Mouse (Mus musculus): Measurements from ENCODE around the gene Hlcs. TPM values are rescaled to one million over a fixed set of nuclear protein-coding genes. Genes with fewer than 3 reads are reported as not detected.

Hlcs gene
- polyA plus RNA-seq, 1 experiment from 2014 or later: 8.9 TPM

DNA sequence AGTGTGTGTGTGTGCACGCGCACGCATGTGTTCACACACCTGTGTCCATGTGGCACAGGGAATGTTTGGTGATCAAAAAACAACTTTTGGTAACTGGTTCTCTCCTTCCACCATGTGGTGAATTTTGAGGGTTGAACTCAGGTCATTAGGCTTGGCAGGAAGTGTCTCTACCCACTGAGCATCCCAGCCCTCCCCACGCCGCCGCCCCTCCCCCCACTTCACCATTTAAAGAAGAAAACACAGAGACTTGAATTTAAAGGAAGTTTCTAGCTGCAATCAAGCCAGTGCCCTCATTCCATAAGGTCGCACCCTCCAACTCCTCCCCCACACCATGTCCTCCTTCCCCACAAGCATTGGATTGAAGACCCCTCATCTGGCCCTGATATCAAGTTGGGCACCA is 74.2 kb downstream of the Hlcs start:
- no peaks in the 10 kb centered on the region for H3K36me3 ChIP-seq (ENCODE audit: insufficient read depth, low read length)
- no peaks in the 10 kb centered on the region for H3K9me3 ChIP-seq (ENCODE audit: low read length)
- H3K27ac ChIP-seq (ENCODE audit: low read length): no peak overlapping the region
- H3K4me2 ChIP-seq (replicated peaks; ENCODE audit: low read depth, low read length): no peak overlapping the region
- 91% methylated on average over 7 of the region's 7 CpGs for WGBS
- no peak overlapping the region for H3K9ac ChIP-seq (replicated peaks; ENCODE audit: low read length)
- no peaks in the 10 kb centered on the region for H3K27me3 ChIP-seq (ENCODE audit: insufficient read depth, low read length)
- ATAC-seq (ENCODE audit: low FRiP score, low TSS enrichment): no peak
- no peak overlapping the region for H3K4me3 ChIP-seq (ENCODE audit: low read length)
- H3K4me1 ChIP-seq (ENCODE audit: insufficient read depth, low read length): 0 out of 2 replicates have a peak, but pooled peaks cover 1% of the 10 kb centered on the region

- Histone ChIP-seq H3K9me3 (ENCODE audit: low read length) (no peaks in the 10 kb centered on the region), H3K9ac (replicated peaks; ENCODE audit: low read length) (no peak overlapping the region), H3K4me1 (ENCODE audit: insufficient read depth, low read length) (0 out of 2 replicates have a peak, but pooled peaks cover 3% of the 10 kb centered on the region), H3K36me3 (ENCODE audit: insufficient read depth, low read length) (no peaks in the 10 kb centered on the region), H3K27me3 (ENCODE audit: insufficient read depth, low read length) (no peaks in the 10 kb centered on the region), H3K4me3 (ENCODE audit: low read length) (no peak overlapping the region), H3K4me2 (replicated peaks; ENCODE audit: low read depth, low read length) (no peak overlapping the region), H3K27ac (ENCODE audit: low read length) (no peak overlapping the region)
- no peak for ATAC-seq (ENCODE audit: low FRiP score, low TSS enrichment)
- 67% methylated on average over 6 of the region's 6 CpGs for WGBS
These were observed 76.3 kb downstream of the Hlcs start for GRCm38 (mm10) chr16:94237130-94237484.

- Histone ChIP-seq H3K27me3 (ENCODE audit: insufficient read depth, low read length) (no peaks in the 10 kb centered on the region), H3K4me3 (ENCODE audit: low read length) (no peak overlapping the region), H3K36me3 (ENCODE audit: insufficient read depth, low read length) (no peaks in the 10 kb centered on the region), H3K27ac (ENCODE audit: low read length) (no peak overlapping the region), H3K9ac (replicated peaks; ENCODE audit: low read length) (no peak overlapping the region), H3K9me3 (ENCODE audit: low read length) (no peaks in the 10 kb centered on the region), H3K4me2 (replicated peaks; ENCODE audit: low read depth, low read length) (no peak overlapping the region), H3K4me1 (ENCODE audit: insufficient read depth, low read length) (0 out of 2 replicates have a peak, but pooled peaks cover 3% of the 10 kb centered on the region)
- ATAC-seq (ENCODE audit: low FRiP score, low TSS enrichment): no peak
- WGBS: 77% methylated on average over 16 of the region's 16 CpGs
These were observed 76.9 kb downstream of the Hlcs start for GRCm38 (mm10) chr16:94236226-94237129.

DNA sequence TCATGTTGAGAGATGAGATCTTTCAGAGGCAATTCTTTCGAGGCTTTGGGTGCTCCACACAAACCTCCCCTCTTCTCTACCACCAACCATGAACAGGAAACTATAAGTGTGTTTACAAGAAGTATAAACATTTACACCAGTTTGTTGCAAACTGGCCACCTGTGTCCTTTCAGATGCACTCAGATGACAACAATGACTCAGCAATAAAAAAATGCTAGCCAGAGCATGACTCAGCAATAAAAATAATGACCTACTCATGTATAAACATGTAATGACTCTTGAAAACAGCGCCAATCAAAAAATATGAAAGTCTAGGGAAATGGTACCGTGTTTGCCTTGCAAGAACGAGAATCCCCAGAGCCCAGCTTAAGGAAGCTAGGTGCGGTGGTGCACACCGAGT is 77.7 kb downstream of the Hlcs start:
- Histone ChIP-seq H3K4me3 (ENCODE audit: low read length) (no peak overlapping the region), H3K27ac (ENCODE audit: low read length) (no peak overlapping the region), H3K27me3 (ENCODE audit: insufficient read depth, low read length) (no peaks in the 10 kb centered on the region), H3K4me1 (ENCODE audit: insufficient read depth, low read length) (peaks cover 6% of the 10 kb centered on the region), H3K9me3 (ENCODE audit: low read length) (no peaks in the 10 kb centered on the region), H3K9ac (replicated peaks; ENCODE audit: low read length) (no peak overlapping the region), H3K4me2 (replicated peaks; ENCODE audit: low read depth, low read length) (no peak overlapping the region), H3K36me3 (ENCODE audit: insufficient read depth, low read length) (no peaks in the 10 kb centered on the region)
- 90% methylated on average over 6 of the region's 6 CpGs for WGBS
- no peak for ATAC-seq (ENCODE audit: low FRiP score, low TSS enrichment)

DNA sequence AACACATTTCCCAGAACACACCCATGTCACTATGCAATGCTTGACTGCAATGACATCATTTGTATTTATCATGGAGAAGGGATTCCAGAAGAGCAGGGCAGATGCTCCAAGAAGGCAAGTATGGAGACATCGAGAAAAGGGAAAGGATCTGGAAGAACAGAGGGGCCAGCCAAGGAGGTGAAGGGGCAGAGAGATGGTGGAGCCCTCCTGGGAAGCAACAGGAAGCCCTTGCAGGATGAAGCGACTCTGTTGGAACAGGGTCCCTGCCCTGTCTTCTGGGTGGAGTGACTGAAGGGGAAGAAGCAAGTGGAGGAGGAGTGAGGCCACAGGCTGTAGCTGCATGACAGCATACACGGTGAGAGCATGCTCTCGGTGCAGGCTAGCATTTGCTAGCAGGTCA is 79.2 kb downstream of the Hlcs start:
- Histone ChIP-seq H3K4me2 (replicated peaks; ENCODE audit: low read depth, low read length) (no peak overlapping the region), H3K4me3 (ENCODE audit: low read length) (no peak overlapping the region)

DNA sequence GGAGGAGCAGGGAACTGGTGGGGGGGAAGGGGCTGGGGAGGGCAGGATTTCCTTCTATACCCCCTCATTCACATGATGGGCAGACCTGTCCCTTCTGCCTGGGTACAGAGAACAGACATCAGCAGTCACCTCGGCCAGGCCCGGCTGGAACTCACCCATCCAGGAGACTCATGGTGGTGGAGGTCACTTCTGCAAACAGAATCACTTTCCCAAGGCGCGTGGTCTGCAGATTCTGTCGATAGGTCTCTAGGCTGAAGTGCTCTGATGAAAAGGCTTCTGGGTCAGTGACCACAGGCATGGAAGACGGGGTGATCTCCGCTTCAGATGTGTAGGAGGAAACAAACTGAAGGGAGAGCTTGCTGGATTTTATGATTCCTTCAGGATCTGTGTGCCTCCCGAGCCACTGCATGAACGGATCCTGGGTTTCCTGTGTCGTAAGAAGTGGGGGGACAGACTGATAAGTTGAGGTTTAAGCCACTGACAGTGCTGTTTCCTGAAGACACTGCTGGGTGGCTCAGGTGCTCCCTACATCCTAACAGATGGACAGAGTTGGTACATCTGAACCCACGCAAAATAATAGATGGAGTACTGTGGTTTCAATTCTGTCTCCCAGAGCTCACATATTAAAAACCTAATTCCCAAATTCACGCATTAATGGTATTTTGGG is 82.3 kb downstream of the Hlcs start:
- no peaks in the 10 kb centered on the region for H3K27me3 ChIP-seq (ENCODE audit: insufficient read depth, low read length)
- H3K4me2 ChIP-seq (replicated peaks; ENCODE audit: low read depth, low read length): no peak overlapping the region
- H3K36me3 ChIP-seq (ENCODE audit: insufficient read depth, low read length): no peaks in the 10 kb centered on the region
- H3K9ac ChIP-seq (replicated peaks; ENCODE audit: low read length): no peak overlapping the region
- no peaks in the 10 kb centered on the region for H3K9me3 ChIP-seq (ENCODE audit: low read length)
- H3K4me3 ChIP-seq (ENCODE audit: low read length): no peak overlapping the region
- no peak overlapping the region for H3K27ac ChIP-seq (ENCODE audit: low read length)
- no peak for ATAC-seq (ENCODE audit: low FRiP score, low TSS enrichment)
- H3K4me1 ChIP-seq (ENCODE audit: insufficient read depth, low read length): peaks cover 34% of the 10 kb centered on the region
- 33% methylated on average over 12 of the region's 12 CpGs for WGBS

More for the DNA sequence above, 79.2 kb downstream of the Hlcs start:
- Histone ChIP-seq H3K9me3 (ENCODE audit: low read length) (no peaks in the 10 kb centered on the region), H3K36me3 (ENCODE audit: insufficient read depth, low read length) (no peaks in the 10 kb centered on the region), H3K9ac (replicated peaks; ENCODE audit: low read length) (no peak overlapping the region), H3K27me3 (ENCODE audit: insufficient read depth, low read length) (no peaks in the 10 kb centered on the region), H3K4me1 (ENCODE audit: insufficient read depth, low read length) (peaks cover 11% of the 10 kb centered on the region), H3K27ac (ENCODE audit: low read length) (no peak overlapping the region)
- WGBS: 66% methylated on average over 4 of the region's 4 CpGs
- ATAC-seq (ENCODE audit: low FRiP score, low TSS enrichment): no peak

DNA sequence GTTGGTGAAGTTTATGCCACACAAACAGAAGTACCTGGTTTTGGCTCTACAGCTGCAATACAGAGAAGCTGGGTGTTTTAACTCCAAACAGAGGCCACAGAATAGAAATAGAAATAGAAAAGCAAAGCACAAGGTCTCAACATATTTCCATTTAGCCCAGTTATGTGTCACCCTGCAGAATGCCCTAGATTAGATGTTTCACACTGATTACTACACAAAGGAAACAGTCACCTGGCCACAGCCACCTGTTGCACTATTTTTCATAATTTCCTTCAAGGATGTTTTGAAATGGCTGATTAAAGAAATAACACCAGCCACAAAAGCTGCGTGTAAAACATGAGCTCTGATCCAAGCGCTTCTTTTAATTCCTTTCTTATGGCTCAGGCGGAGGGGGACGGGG is 82.9 kb downstream of the Hlcs start:
- H3K4me1 ChIP-seq (ENCODE audit: insufficient read depth, low read length): peaks cover 38% of the 10 kb centered on the region
- H3K9ac ChIP-seq (replicated peaks; ENCODE audit: low read length): no peak overlapping the region
- no peaks in the 10 kb centered on the region for H3K27me3 ChIP-seq (ENCODE audit: insufficient read depth, low read length)
- no peaks in the 10 kb centered on the region for H3K9me3 ChIP-seq (ENCODE audit: low read length)
- H3K27ac ChIP-seq (ENCODE audit: low read length): no peak overlapping the region
- ATAC-seq (ENCODE audit: low FRiP score, low TSS enrichment): no peak
- H3K4me2 ChIP-seq (replicated peaks; ENCODE audit: low read depth, low read length): no peak overlapping the region
- 54% methylated on average over 2 of the region's 4 CpGs for WGBS
- no peaks in the 10 kb centered on the region for H3K36me3 ChIP-seq (ENCODE audit: insufficient read depth, low read length)
- no peak overlapping the region for H3K4me3 ChIP-seq (ENCODE audit: low read length)

- Histone ChIP-seq H3K9ac (replicated peaks; ENCODE audit: low read length) (no peak overlapping the region), H3K9me3 (ENCODE audit: low read length) (no peaks in the 10 kb centered on the region), H3K27ac (ENCODE audit: low read length) (no peak overlapping the region), H3K27me3 (ENCODE audit: insufficient read depth, low read length) (no peaks in the 10 kb centered on the region), H3K36me3 (ENCODE audit: insufficient read depth, low read length) (no peaks in the 10 kb centered on the region), H3K4me2 (replicated peaks; ENCODE audit: low read depth, low read length) (no peak overlapping the region), H3K4me3 (ENCODE audit: low read length) (no peak overlapping the region), H3K4me1 (ENCODE audit: insufficient read depth, low read length) (peaks cover 40% of the 10 kb centered on the region)
- 94% methylated on average over 7 of the region's 7 CpGs for WGBS
- ATAC-seq (ENCODE audit: low FRiP score, low TSS enrichment): no peak
These were observed 83.5 kb downstream of the Hlcs start for GRCm38 (mm10) chr16:94229890-94230289.

- Histone ChIP-seq H3K9ac (replicated peaks; ENCODE audit: low read length) (no peak overlapping the region), H3K9me3 (ENCODE audit: low read length) (no peaks in the 10 kb centered on the region), H3K4me1 (ENCODE audit: insufficient read depth, low read length) (peaks cover 40% of the 10 kb centered on the region), H3K27ac (ENCODE audit: low read length) (no peak overlapping the region), H3K4me2 (replicated peaks; ENCODE audit: low read depth, low read length) (no peak overlapping the region), H3K36me3 (ENCODE audit: insufficient read depth, low read length) (no peaks in the 10 kb centered on the region), H3K27me3 (ENCODE audit: insufficient read depth, low read length) (no peaks in the 10 kb centered on the region), H3K4me3 (ENCODE audit: low read length) (no peak overlapping the region)
- ATAC-seq (ENCODE audit: low FRiP score, low TSS enrichment): no peak
- 82% methylated on average over 18 of the region's 18 CpGs for WGBS
These were observed 84.4 kb downstream of the Hlcs start for GRCm38 (mm10) chr16:94228858-94229555.

All from kidney, embryonic 16.5 days (tissue).